Mouse (Mus musculus) kidney, embryonic 16.5 days (tissue): ENCODE data around the gene Hist1h2bf. TPM values are rescaled to one million over a fixed set of nuclear protein-coding genes. Genes with fewer than 3 reads are reported as not detected.
"Not testable (repeated sequence)": the region's sequence is repeated elsewhere in the genome, so short reads cannot be mapped to it uniquely, and the experiment has no call there.

Experiments
- ATAC-seq: fragments of 200-750 bp; cut with Nextera tagmentation; 2 replicates; pipeline ENCODE4 v1.8.0; 2017; ENCODE audit warnings: moderate TSS enrichment; ENCODE audit not compliant: low FRiP score, low TSS enrichment
- H3K27ac ChIP-seq: fragments of 300-500 bp; sonication (generic); 2 replicates; pipeline ENCODE4 v1.5.1; 2014; ENCODE audit warnings: low read length
- H3K27me3 ChIP-seq: fragments of 300-500 bp; sonication (generic); 2 replicates; pipeline ENCODE4 v1.6.1; 2014; ENCODE audit warnings: low read length, control low read depth, mixed read lengths; ENCODE audit not compliant: insufficient read depth
- H3K36me3 ChIP-seq: fragments of 300-500 bp; sonication (generic); 2 replicates; pipeline ENCODE4 v1.6.1; 2014; ENCODE audit warnings: low read length, control low read depth, mixed read lengths; ENCODE audit not compliant: insufficient read depth
- H3K4me1 ChIP-seq: fragments of 300-500 bp; sonication (generic); 2 replicates; pipeline ENCODE4 v1.6.1; 2014; ENCODE audit warnings: low read length, control low read depth, mixed read lengths; ENCODE audit not compliant: insufficient read depth
- H3K4me2 ChIP-seq: fragments of 300-500 bp; sonication (generic); replicated peaks from 2 replicates; pipeline ENCODE4 v1.6.1; 2014; ENCODE audit warnings: low read depth, low read length
- H3K4me3 ChIP-seq: fragments of 300-500 bp; sonication (generic); 2 replicates; pipeline ENCODE4 v1.5.1; 2014; ENCODE audit warnings: mild to moderate bottlenecking, low read length
- H3K9ac ChIP-seq: fragments of 300-500 bp; sonication (generic); replicated peaks from 2 replicates; pipeline ENCODE4 v1.6.1; 2014; ENCODE audit warnings: low read length
- H3K9me3 ChIP-seq: fragments of 300-500 bp; sonication (generic); 2 replicates; pipeline ENCODE4 v1.6.1; 2016; ENCODE audit warnings: low read length, control low read depth
- WGBS: fragments of 180-500 bp; shearing (Covaris S2); extraction: QIAGEN DNeasy Blood & Tissue Kit; methylation state at CpG from one replicate; pipeline ENCODE4 v1.1.7; 2014; 5-methylcytosine and 5-hydroxymethylcytosine counted together
- polyA plus RNA-seq: library from polyadenylated mRNA; unstranded; fragments of >200 nt; fragmentation: Nextera tagmentation; extraction: Ambion mirVana; gene quantifications from 2 replicates; pipeline ENCODE4 v1.2.1, GENCODE M21; 2015

Gene Hist1h2bf
- polyA plus RNA-seq, 1 experiment from 2014 or later = 4.3 TPM

GRCm38 (mm10) chr13:23550761-23551145 is 23.2 kb downstream of the Hist1h2bf start:
- H3K9ac ChIP-seq = peak overlapping the region; percentile 69
- H3K36me3 ChIP-seq = no peaks in the 10 kb centered on the region
- WGBS = 0% methylated on average over 3 of the region's 3 CpGs
- no peaks in the 10 kb centered on the region for H3K9me3 ChIP-seq
- H3K27ac ChIP-seq = peak overlapping the region; percentile 96
- ATAC-seq = no peak
- H3K4me2 ChIP-seq = peak overlapping the region; percentile 68
- peaks cover 14% of the 10 kb centered on the region for H3K4me1 ChIP-seq
- H3K4me3 ChIP-seq = peak overlapping the region; percentile 52
- no peaks in the 10 kb centered on the region for H3K27me3 ChIP-seq

GRCm38 (mm10) chr13:23546694-23547093 is 27.3 kb downstream of the Hist1h2bf start:
- H3K9me3 ChIP-seq = no peaks in the 10 kb centered on the region
- H3K4me1 ChIP-seq = peaks cover 6% of the 10 kb centered on the region
- H3K27ac ChIP-seq = no peak overlapping the region
- no peak overlapping the region for H3K4me2 ChIP-seq
- ATAC-seq = no peak
- H3K36me3 ChIP-seq = no peaks in the 10 kb centered on the region
- H3K9ac ChIP-seq = no peak overlapping the region
- 72% methylated on average over 5 of the region's 5 CpGs for WGBS
- H3K27me3 ChIP-seq = no peaks in the 10 kb centered on the region
- H3K4me3 ChIP-seq = no peak overlapping the region

- 0% methylated on average over 12 of the region's 14 CpGs for WGBS
Observed at GRCm38 (mm10) chr13:23544787-23545120, 29.2 kb downstream of the Hist1h2bf start.

GRCm38 (mm10) chr13:23543965-23544786 is 29.8 kb downstream of the Hist1h2bf start, which contains the start of gene Hist1h3f:
Gene Hist1h3f (plus strand): TSS chr13:23544052.
- H3K4me3 ChIP-seq = peak within 1 kb of the TSS; percentile 54
- H3K9ac ChIP-seq = peak within 1 kb of the TSS; percentile 74
- peak within 1 kb of the TSS; percentile 86 for H3K4me2 ChIP-seq
- no peaks in the 10 kb centered on the region for H3K36me3 ChIP-seq
- ATAC-seq = peak; percentile 93
- under 1% methylated on average over 25 of the region's 45 CpGs for WGBS
- no peaks in the 10 kb centered on the region for H3K27me3 ChIP-seq
- no peaks in the 10 kb centered on the region for H3K9me3 ChIP-seq
- peak within 1 kb of the TSS; percentile 97 for H3K27ac ChIP-seq
- peaks cover 5% of the 10 kb centered on the region; the same call in 1 of the 2 replicates for H3K4me1 ChIP-seq

More at GRCm38 (mm10) chr13:23544787-23545120, 29.2 kb downstream of the Hist1h2bf start:
- peak overlapping the region; percentile 90; the same call in 1 of the 2 replicates for H3K27ac ChIP-seq
- H3K9ac ChIP-seq = peak overlapping the region; percentile 66; the same call in 1 of the 2 replicates
- peak overlapping the region; percentile 46 for H3K4me2 ChIP-seq
- not testable (repeated sequence) for H3K4me1 ChIP-seq, H3K9me3 ChIP-seq, H3K27me3 ChIP-seq, H3K36me3 ChIP-seq
- ATAC-seq = peak; percentile 7; the same call in 1 of the 2 replicates
- H3K4me3 ChIP-seq = peak overlapping the region; percentile 51

- Histone ChIP-seq H3K27ac (peak within 1 kb of the TSS; percentile 97), H3K9ac (peak within 1 kb of the TSS; percentile 74), H3K4me2 (peak within 1 kb of the TSS; percentile 86), H3K4me3 (peak within 1 kb of the TSS; percentile 54)
- not testable (repeated sequence) for H3K36me3 ChIP-seq, H3K9me3 ChIP-seq, H3K4me1 ChIP-seq, H3K27me3 ChIP-seq
- under 1% methylated on average over 30 of the region's 42 CpGs for WGBS
- ATAC-seq = peak; percentile 96
Observed at GRCm38 (mm10) chr13:23542999-23543607, 30.9 kb downstream of the Hist1h2bf start, which contains the start of gene Hist1h2bh. Gene Hist1h2bh (minus strand): TSS chr13:23543392.

- peak overlapping the region; percentile 56 for H3K4me2 ChIP-seq
- H3K4me1 ChIP-seq, H3K9me3 ChIP-seq, H3K36me3 ChIP-seq, H3K27me3 ChIP-seq, ATAC-seq: not testable (repeated sequence)
- peak overlapping the region; percentile 74 for H3K9ac ChIP-seq
- peak overlapping the region; percentile 54 for H3K4me3 ChIP-seq
- peak overlapping the region; percentile 92 for H3K27ac ChIP-seq
- WGBS = 4% methylated on average over 3 of the region's 3 CpGs
Observed at GRCm38 (mm10) chr13:23542225-23542980, 31.6 kb downstream of the Hist1h2bf start.

GRCm38 (mm10) chr13:23541497-23541896 is 32.5 kb downstream of the Hist1h2bf start:
- Histone ChIP-seq H3K27me3 (no peaks in the 10 kb centered on the region), H3K27ac (no peak overlapping the region), H3K4me2 (no peak overlapping the region), H3K4me1 (peaks cover 15% of the 10 kb centered on the region), H3K9ac (no peak overlapping the region), H3K4me3 (no peak overlapping the region), H3K9me3 (no peaks in the 10 kb centered on the region), H3K36me3 (no peaks in the 10 kb centered on the region)
- no peak for ATAC-seq
- WGBS = 82% methylated on average over 3 of the region's 3 CpGs

- H3K36me3 ChIP-seq, H3K4me2 ChIP-seq, H3K27ac ChIP-seq, H3K27me3 ChIP-seq, H3K4me3 ChIP-seq, H3K9ac ChIP-seq, H3K9me3 ChIP-seq, ATAC-seq: not testable (repeated sequence)
- WGBS = 67% methylated on average over 1 of the region's 1 CpGs
- peaks cover 20% of the 10 kb centered on the region for H3K4me1 ChIP-seq
Observed at GRCm38 (mm10) chr13:23539821-23540220, 34.2 kb downstream of the Hist1h2bf start.

- Histone ChIP-seq H3K4me2 (no peak overlapping the region), H3K4me1 (peaks cover 28% of the 10 kb centered on the region), H3K36me3 (no peaks in the 10 kb centered on the region), H3K27me3 (no peaks in the 10 kb centered on the region), H3K9me3 (no peaks in the 10 kb centered on the region), H3K9ac (no peak overlapping the region), H3K27ac (no peak overlapping the region), H3K4me3 (no peak overlapping the region)
- no peak for ATAC-seq
- 63% methylated on average over 5 of the region's 5 CpGs for WGBS
Observed at GRCm38 (mm10) chr13:23538249-23538648, 35.7 kb downstream of the Hist1h2bf start.
